Mouse (Mus musculus): ENCODE results near the gene Ccdc151. TPM values are rescaled to one million over a fixed set of nuclear protein-coding genes. Genes with fewer than 3 reads are reported as not detected.

Ccdc151 gene
- total RNA-seq (2017) = 0.49 TPM in 1 of 2 replicates, not detected in the other

GRCm38 (mm10) chr9:22002194-22003162, at the start of gene Ccdc151, which contains the start of gene Prkcsh:
Gene Ccdc151, minus strand, starts transcription at chr9:22002634.
Gene Prkcsh, plus strand, starts transcription at chr9:22002806.
- peak; percentile 94 for ATAC-seq (ENCODE audit: extremely low read depth, insufficient number of reproducible peaks, low FRiP score, poor library complexity, severe bottlenecking)

GRCm38 (mm10) chr9:22051958-22052254, 49.5 kb upstream of the Ccdc151 start, which contains the start of gene Elavl3:
Gene Elavl3, minus strand, starts transcription at chr9:22052023.
- ATAC-seq (ENCODE audit: extremely low read depth, insufficient number of reproducible peaks, low FRiP score, poor library complexity, severe bottlenecking) = no peak

- no peak for ATAC-seq (ENCODE audit: extremely low read depth, insufficient number of reproducible peaks, low FRiP score, poor library complexity, severe bottlenecking)
Measured at GRCm38 (mm10) chr9:22051161-22051957, 48.9 kb upstream of the Ccdc151 start.

- ATAC-seq (ENCODE audit: extremely low read depth, insufficient number of reproducible peaks, low FRiP score, poor library complexity, severe bottlenecking) = no peak
Measured at GRCm38 (mm10) chr9:22050351-22050889, 48.0 kb upstream of the Ccdc151 start.

GRCm38 (mm10) chr9:22049721-22050270, 47.4 kb upstream of the Ccdc151 start:
- no peak for ATAC-seq (ENCODE audit: extremely low read depth, insufficient number of reproducible peaks, low FRiP score, poor library complexity, severe bottlenecking)

GRCm38 (mm10) chr9:22049315-22049714, 46.9 kb upstream of the Ccdc151 start:
- ATAC-seq (ENCODE audit: extremely low read depth, insufficient number of reproducible peaks, low FRiP score, poor library complexity, severe bottlenecking) = no peak

GRCm38 (mm10) chr9:22047329-22047728, 44.9 kb upstream of the Ccdc151 start:
- no peak for ATAC-seq (ENCODE audit: extremely low read depth, insufficient number of reproducible peaks, low FRiP score, poor library complexity, severe bottlenecking)

GRCm38 (mm10) chr9:22041832-22042231, 39.4 kb upstream of the Ccdc151 start:
- ATAC-seq (ENCODE audit: extremely low read depth, insufficient number of reproducible peaks, low FRiP score, poor library complexity, severe bottlenecking) = no peak

GRCm38 (mm10) chr9:22037826-22038225, 35.4 kb upstream of the Ccdc151 start:
- no peak for ATAC-seq (ENCODE audit: extremely low read depth, insufficient number of reproducible peaks, low FRiP score, poor library complexity, severe bottlenecking)

- no peak for ATAC-seq (ENCODE audit: extremely low read depth, insufficient number of reproducible peaks, low FRiP score, poor library complexity, severe bottlenecking)
Measured at GRCm38 (mm10) chr9:22035300-22036044, 33.0 kb upstream of the Ccdc151 start.

- no peak for ATAC-seq (ENCODE audit: extremely low read depth, insufficient number of reproducible peaks, low FRiP score, poor library complexity, severe bottlenecking)
Measured at GRCm38 (mm10) chr9:22030386-22030785, 28.0 kb upstream of the Ccdc151 start.

GRCm38 (mm10) chr9:22028467-22028866, 26.0 kb upstream of the Ccdc151 start:
- ATAC-seq (ENCODE audit: extremely low read depth, insufficient number of reproducible peaks, low FRiP score, poor library complexity, severe bottlenecking) = no peak

- no peak for ATAC-seq (ENCODE audit: extremely low read depth, insufficient number of reproducible peaks, low FRiP score, poor library complexity, severe bottlenecking)
Measured at GRCm38 (mm10) chr9:22024592-22024991, 22.2 kb upstream of the Ccdc151 start.

- ATAC-seq (ENCODE audit: extremely low read depth, insufficient number of reproducible peaks, low FRiP score, poor library complexity, severe bottlenecking) = no peak
Measured at GRCm38 (mm10) chr9:22017208-22017825, 14.9 kb upstream of the Ccdc151 start.

GRCm38 (mm10) chr9:22016245-22016644, 13.8 kb upstream of the Ccdc151 start:
- ATAC-seq (ENCODE audit: extremely low read depth, insufficient number of reproducible peaks, low FRiP score, poor library complexity, severe bottlenecking) = no peak

- no peak for ATAC-seq (ENCODE audit: extremely low read depth, insufficient number of reproducible peaks, low FRiP score, poor library complexity, severe bottlenecking)
Measured at GRCm38 (mm10) chr9:22012731-22013130, 10.3 kb upstream of the Ccdc151 start.

GRCm38 (mm10) chr9:22011055-22011454, 8.6 kb upstream of the Ccdc151 start:
- no peak for ATAC-seq (ENCODE audit: extremely low read depth, insufficient number of reproducible peaks, low FRiP score, poor library complexity, severe bottlenecking)

GRCm38 (mm10) chr9:22004546-22004945, 2.1 kb upstream of the Ccdc151 start:
- no peak for ATAC-seq (ENCODE audit: extremely low read depth, insufficient number of reproducible peaks, low FRiP score, poor library complexity, severe bottlenecking)

Data from neutrophil, adult 5-6 weeks (primary cell).